Mouse (Mus musculus): ENCODE measurements around the gene 1810024B03Rik. TPM values are rescaled to one million over a fixed set of nuclear protein-coding genes. Genes with fewer than 3 reads are reported as not detected.
"Not testable (repeated sequence)": the region's sequence is repeated elsewhere in the genome, so short reads cannot be mapped to it uniquely, and the experiment has no call there.

1810024B03Rik gene
- polyA plus RNA-seq, 1 experiment from 2014 or later = 2.8 TPM

- no peak overlapping the region for H3K9ac ChIP-seq
- H3K36me3 ChIP-seq = peaks cover 90% of the 10 kb centered on the region
- WGBS = 94% methylated on average over 11 of the region's 11 CpGs
- ATAC-seq (ENCODE audit: low FRiP score, low read depth) = no peak
- H3K4me1 ChIP-seq = no peaks in the 10 kb centered on the region
- H3K4me2 ChIP-seq (replicated peaks) = no peak overlapping the region
- no peaks in the 10 kb centered on the region for H3K9me3 ChIP-seq
- no peak overlapping the region for H3K27ac ChIP-seq
- H3K27me3 ChIP-seq (replicated peaks) = no peaks in the 10 kb centered on the region
- H3K4me3 ChIP-seq = no peak overlapping the region
Observed at GRCm38 (mm10) chr2:127237897-127238610, 30.0 kb upstream of the 1810024B03Rik start.

- no peak overlapping the region for H3K4me2 ChIP-seq (replicated peaks)
- no peak for ATAC-seq (ENCODE audit: low FRiP score, low read depth)
- no peaks in the 10 kb centered on the region for H3K27me3 ChIP-seq (replicated peaks)
- H3K4me3 ChIP-seq = no peak overlapping the region
- H3K9ac ChIP-seq = no peak overlapping the region
- H3K4me1 ChIP-seq = no peaks in the 10 kb centered on the region
- no peak overlapping the region for H3K27ac ChIP-seq
- 100% methylated on average over 3 of the region's 3 CpGs for WGBS
- H3K36me3 ChIP-seq = peaks cover 95% of the 10 kb centered on the region
- H3K9me3 ChIP-seq = no peaks in the 10 kb centered on the region
Observed at GRCm38 (mm10) chr2:127225261-127225660, 17.2 kb upstream of the 1810024B03Rik start.

- Histone ChIP-seq H3K27me3 (replicated peaks) (no peaks in the 10 kb centered on the region), H3K4me3 (no peak overlapping the region), H3K36me3 (peaks cover 97% of the 10 kb centered on the region), H3K9ac (no peak overlapping the region), H3K4me1 (no peaks in the 10 kb centered on the region), H3K9me3 (no peaks in the 10 kb centered on the region), H3K27ac (no peak overlapping the region), H3K4me2 (replicated peaks) (no peak overlapping the region)
- WGBS = 97% methylated on average over 5 of the region's 5 CpGs
- ATAC-seq (ENCODE audit: low FRiP score, low read depth) = no peak
Observed at GRCm38 (mm10) chr2:127217746-127218145, 9.7 kb upstream of the 1810024B03Rik start.

GRCm38 (mm10) chr2:127210701-127211100 is 2.6 kb upstream of the 1810024B03Rik start:
- no peak overlapping the region for H3K9ac ChIP-seq
- no peak for ATAC-seq (ENCODE audit: low FRiP score, low read depth)
- H3K36me3 ChIP-seq = peaks cover 60% of the 10 kb centered on the region
- 94% methylated on average over 11 of the region's 11 CpGs for WGBS
- H3K27me3 ChIP-seq (replicated peaks) = no peaks in the 10 kb centered on the region
- H3K9me3 ChIP-seq = no peaks in the 10 kb centered on the region
- H3K4me1 ChIP-seq = peaks cover 9% of the 10 kb centered on the region
- no peak overlapping the region for H3K27ac ChIP-seq
- H3K4me2 ChIP-seq (replicated peaks) = no peak overlapping the region
- no peak overlapping the region for H3K4me3 ChIP-seq

- ATAC-seq (ENCODE audit: low FRiP score, low read depth) = no peak; the same call in 1 of the 2 replicates
- 1% methylated on average over 17 of the region's 17 CpGs for WGBS
- H3K27me3 ChIP-seq (replicated peaks) = no peaks in the 10 kb centered on the region
- H3K4me2 ChIP-seq (replicated peaks) = peak overlapping the region; percentile 80
- no peak overlapping the region for H3K27ac ChIP-seq
- peaks cover 9% of the 10 kb centered on the region for H3K4me1 ChIP-seq
- H3K36me3 ChIP-seq = peaks cover 40% of the 10 kb centered on the region
- H3K9me3 ChIP-seq = no peaks in the 10 kb centered on the region
- peak overlapping the region; percentile 88 for H3K4me3 ChIP-seq
- H3K9ac ChIP-seq = peak overlapping the region; percentile 76
Observed at GRCm38 (mm10) chr2:127208452-127208769, 331 bp upstream of the 1810024B03Rik start.

GRCm38 (mm10) chr2:127206916-127207315 is 1.2 kb downstream of the 1810024B03Rik start:
- Histone ChIP-seq H3K9me3 (no peaks in the 10 kb centered on the region), H3K27ac (no peak overlapping the region), H3K9ac (no peak overlapping the region), H3K4me1 (peaks cover 9% of the 10 kb centered on the region), H3K36me3 (peaks cover 31% of the 10 kb centered on the region), H3K4me2 (replicated peaks) (no peak overlapping the region), H3K4me3 (no peak overlapping the region), H3K27me3 (replicated peaks) (no peaks in the 10 kb centered on the region)
- WGBS = 90% methylated on average over 2 of the region's 2 CpGs
- ATAC-seq (ENCODE audit: low FRiP score, low read depth) = no peak

GRCm38 (mm10) chr2:127205936-127206335 is 2.1 kb downstream of the 1810024B03Rik start:
- peaks cover 27% of the 10 kb centered on the region for H3K36me3 ChIP-seq
- H3K27ac ChIP-seq; H3K27me3 ChIP-seq (replicated peaks); H3K4me3 ChIP-seq; H3K9me3 ChIP-seq; H3K4me1 ChIP-seq; ATAC-seq (ENCODE audit: low FRiP score, low read depth); H3K4me2 ChIP-seq (replicated peaks); H3K9ac ChIP-seq: not testable (repeated sequence)
- WGBS = 86% methylated on average over 4 of the region's 4 CpGs

- Histone ChIP-seq H3K4me3 (no peak overlapping the region), H3K27me3 (replicated peaks) (no peaks in the 10 kb centered on the region), H3K9ac (no peak overlapping the region), H3K36me3 (peaks cover 25% of the 10 kb centered on the region), H3K4me1 (peaks cover 9% of the 10 kb centered on the region), H3K27ac (no peak overlapping the region), H3K9me3 (no peaks in the 10 kb centered on the region), H3K4me2 (replicated peaks) (no peak overlapping the region)
- 34% methylated on average over 3 of the region's 3 CpGs for WGBS
- ATAC-seq (ENCODE audit: low FRiP score, low read depth) = no peak
Observed at GRCm38 (mm10) chr2:127204932-127205331, 3.1 kb downstream of the 1810024B03Rik start.

- Histone ChIP-seq H3K36me3 (no peaks in the 10 kb centered on the region), H3K27me3 (replicated peaks) (no peaks in the 10 kb centered on the region), H3K9ac (no peak overlapping the region), H3K9me3 (no peaks in the 10 kb centered on the region), H3K27ac (no peak overlapping the region), H3K4me2 (replicated peaks) (no peak overlapping the region), H3K4me1 (no peaks in the 10 kb centered on the region), H3K4me3 (no peak overlapping the region)
- no peak for ATAC-seq (ENCODE audit: low FRiP score, low read depth)
Observed at GRCm38 (mm10) chr2:127189574-127189973, 18.5 kb downstream of the 1810024B03Rik start.

- H3K36me3 ChIP-seq = no peaks in the 10 kb centered on the region
- H3K4me1 ChIP-seq = no peaks in the 10 kb centered on the region
- WGBS = 4% methylated on average over 17 of the region's 17 CpGs
- peak overlapping the region; percentile 79; the same call in 1 of the 2 replicates for H3K27ac ChIP-seq
- ATAC-seq (ENCODE audit: low FRiP score, low read depth) = peak; percentile 100
- H3K9ac ChIP-seq = peak overlapping the region; percentile 68
- no peaks in the 10 kb centered on the region for H3K27me3 ChIP-seq (replicated peaks)
- H3K4me2 ChIP-seq (replicated peaks) = peak overlapping the region; percentile 76
- H3K4me3 ChIP-seq = peak overlapping the region; percentile 56
- no peaks in the 10 kb centered on the region for H3K9me3 ChIP-seq
Observed at GRCm38 (mm10) chr2:127182598-127183381, 25.3 kb downstream of the 1810024B03Rik start.

GRCm38 (mm10) chr2:127166261-127166660 is 41.8 kb downstream of the 1810024B03Rik start:
- H3K4me1 ChIP-seq; H3K27ac ChIP-seq; H3K4me3 ChIP-seq; H3K27me3 ChIP-seq (replicated peaks); H3K9ac ChIP-seq; H3K36me3 ChIP-seq; H3K4me2 ChIP-seq (replicated peaks); H3K9me3 ChIP-seq; ATAC-seq (ENCODE audit: low FRiP score, low read depth): not testable (repeated sequence)
- WGBS = 9% methylated on average over 1 of the region's 1 CpGs

GRCm38 (mm10) chr2:127165675-127166074 is 42.4 kb downstream of the 1810024B03Rik start:
- Histone ChIP-seq H3K27me3 (replicated peaks) (no peaks in the 10 kb centered on the region), H3K4me3 (no peak overlapping the region), H3K9ac (no peak overlapping the region), H3K4me2 (replicated peaks) (no peak overlapping the region), H3K36me3 (no peaks in the 10 kb centered on the region), H3K4me1 (no peaks in the 10 kb centered on the region), H3K27ac (no peak overlapping the region), H3K9me3 (no peaks in the 10 kb centered on the region)
- ATAC-seq (ENCODE audit: low FRiP score, low read depth) = no peak
- WGBS = 66% methylated on average over 4 of the region's 4 CpGs

Measured in neural tube, embryonic 12.5 days (tissue).